Mouse (Mus musculus): Measurements from ENCODE around the gene Arpc2. TPM values are rescaled to one million over a fixed set of nuclear protein-coding genes. Genes with fewer than 3 reads are reported as not detected.

Arpc2 gene
- total RNA-seq (2014; fragmentation: Nextera tagmentation) (876 and 934 TPM in 2 replicates), total RNA-seq (2017) (647 and 716 TPM in 2 replicates), polyA plus RNA-seq (2012) (746 and 964 TPM in 2 replicates)

DNA sequence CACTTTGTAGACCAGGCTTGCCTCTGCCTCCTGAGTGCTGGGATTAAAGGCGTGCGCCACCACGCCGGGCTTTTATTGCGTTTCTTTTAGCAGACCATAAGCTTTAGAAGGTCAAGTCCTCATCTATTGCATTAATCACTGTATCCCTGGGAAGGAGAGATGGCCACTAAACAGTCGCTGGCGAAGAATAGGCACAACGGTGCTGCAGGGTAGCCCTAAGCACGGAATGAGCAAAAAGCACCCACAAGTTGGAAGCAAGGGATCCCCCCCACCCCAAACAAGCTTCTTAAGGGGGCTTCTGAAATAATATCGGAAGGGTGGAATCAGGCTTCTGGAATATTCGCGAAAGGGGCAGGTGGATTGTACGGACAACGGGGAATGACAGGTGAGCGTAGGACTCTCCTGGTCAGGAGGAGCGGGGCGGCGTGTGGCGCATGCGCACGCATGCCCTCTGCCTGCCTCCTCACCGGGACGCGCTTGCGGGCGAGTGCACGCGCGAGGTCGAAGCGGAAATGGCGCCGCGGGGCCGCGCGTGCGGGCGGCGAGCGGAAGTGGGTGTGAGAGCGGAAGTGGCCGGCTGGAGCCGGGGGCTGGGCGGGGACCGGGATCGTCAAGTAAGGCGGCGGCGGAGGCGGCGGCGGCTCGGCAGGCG, at the start of gene Arpc2:
Gene Arpc2, plus strand, starts transcription at position 147 of the 652 bp plus-strand sequence.
- no peak for TF ChIP-seq CTCF (IDR thresholded peaks at IDR 0.05; ENCODE audit: low read depth, low read length)
- no peak for TF ChIP-seq TAL1 (conservative IDR thresholded peaks at IDR 0.05; ENCODE audit: low read depth, low read length)
- TF ChIP-seq GATA1 (IDR thresholded peaks at IDR 0.05; ENCODE audit: borderline replicate concordance, low read length), result no peak
- no peak for TF ChIP-seq POLR2AphosphoS5 (IDR thresholded peaks at IDR 0.05; ENCODE audit: insufficient replicate concordance, low read depth, low read length)
- no peak for TF ChIP-seq GATA2 (IDR thresholded peaks at IDR 0.05; ENCODE audit: borderline replicate concordance, low read depth, low read length)
- H3K4me1 ChIP-seq (ENCODE audit: insufficient read depth, low read depth, low read length), result peaks cover 39% of the 10 kb centered on the region
- ATAC-seq (ENCODE audit: extremely low read depth, insufficient number of reproducible peaks, low FRiP score, poor library complexity, severe bottlenecking), result peak; percentile 55

GRCm38 (mm10) chr1:74190471-74190870, 45.4 kb upstream of the Arpc2 start:
- Histone ChIP-seq H3K4me1 (ENCODE audit: insufficient read depth, low read depth, low read length) (no peaks in the 10 kb centered on the region), H3K9me3 (replicated peaks) (no peaks in the 10 kb centered on the region), H3K36me3 (replicated peaks) (no peaks in the 10 kb centered on the region), H3K27me3 (ENCODE audit: insufficient read depth, low read length) (peaks cover 24% of the 10 kb centered on the region), H3K4me3 (ENCODE audit: low read depth, low read length) (no peak overlapping the region)
- ATAC-seq (ENCODE audit: extremely low read depth, insufficient number of reproducible peaks, low FRiP score, poor library complexity, severe bottlenecking), result no peak
- TF ChIP-seq POLR2AphosphoS5 (IDR thresholded peaks at IDR 0.05; ENCODE audit: insufficient replicate concordance, low read depth, low read length) (no peak), TAL1 (conservative IDR thresholded peaks at IDR 0.05; ENCODE audit: low read depth, low read length) (no peak; the same call in 1 of the 2 replicates), GATA2 (IDR thresholded peaks at IDR 0.05; ENCODE audit: borderline replicate concordance, low read depth, low read length) (no peak), GATA1 (IDR thresholded peaks at IDR 0.05; ENCODE audit: borderline replicate concordance, low read length) (no peak), CTCF (IDR thresholded peaks at IDR 0.05; ENCODE audit: low read depth, low read length) (no peak)
- no peak for DNase-seq (ENCODE audit: low spot score)

More for the DNA sequence above, at the start of gene Arpc2:
- peak within 1 kb of the TSS; percentile 82 for H3K4me3 ChIP-seq (ENCODE audit: low read depth, low read length)
- peaks cover 21% of the 10 kb centered on the region for H3K36me3 ChIP-seq (replicated peaks)
- no peaks in the 10 kb centered on the region for H3K9me3 ChIP-seq (replicated peaks)
- no peaks in the 10 kb centered on the region; the same call in 1 of the 2 replicates for H3K27me3 ChIP-seq (ENCODE audit: insufficient read depth, low read length)
- peak; percentile 99 for DNase-seq (ENCODE audit: low spot score)

GRCm38 (mm10) chr1:74192711-74193110, 43.2 kb upstream of the Arpc2 start:
- no peak for ATAC-seq (ENCODE audit: extremely low read depth, insufficient number of reproducible peaks, low FRiP score, poor library complexity, severe bottlenecking)
- Histone ChIP-seq H3K36me3 (replicated peaks) (no peaks in the 10 kb centered on the region), H3K4me3 (ENCODE audit: low read depth, low read length) (no peak overlapping the region), H3K9me3 (replicated peaks) (no peaks in the 10 kb centered on the region), H3K27me3 (ENCODE audit: insufficient read depth, low read length) (peaks cover 31% of the 10 kb centered on the region), H3K4me1 (ENCODE audit: insufficient read depth, low read depth, low read length) (no peaks in the 10 kb centered on the region)
- no peak for DNase-seq (ENCODE audit: low spot score)
- TF ChIP-seq POLR2AphosphoS5 (IDR thresholded peaks at IDR 0.05; ENCODE audit: insufficient replicate concordance, low read depth, low read length) (no peak), TAL1 (conservative IDR thresholded peaks at IDR 0.05; ENCODE audit: low read depth, low read length) (no peak), GATA1 (IDR thresholded peaks at IDR 0.05; ENCODE audit: borderline replicate concordance, low read length) (no peak), CTCF (IDR thresholded peaks at IDR 0.05; ENCODE audit: low read depth, low read length) (no peak), GATA2 (IDR thresholded peaks at IDR 0.05; ENCODE audit: borderline replicate concordance, low read depth, low read length) (no peak)

- H3K4me3 ChIP-seq (ENCODE audit: low read depth, low read length), result no peak within 1 kb of the TSS
- H3K9me3 ChIP-seq (replicated peaks), result no peaks in the 10 kb centered on the region
- ATAC-seq (ENCODE audit: extremely low read depth, insufficient number of reproducible peaks, low FRiP score, poor library complexity, severe bottlenecking) (no peak), DNase-seq (ENCODE audit: low spot score) (no peak)
- peaks cover 24% of the 10 kb centered on the region for H3K27me3 ChIP-seq (ENCODE audit: insufficient read depth, low read length)
- no peaks in the 10 kb centered on the region for H3K4me1 ChIP-seq (ENCODE audit: insufficient read depth, low read depth, low read length)
- no peak for TF ChIP-seq CTCF (IDR thresholded peaks at IDR 0.05; ENCODE audit: low read depth, low read length)
- no peak for TF ChIP-seq POLR2AphosphoS5 (IDR thresholded peaks at IDR 0.05; ENCODE audit: insufficient replicate concordance, low read depth, low read length)
- TF ChIP-seq TAL1 (conservative IDR thresholded peaks at IDR 0.05; ENCODE audit: low read depth, low read length), result no peak
- TF ChIP-seq GATA1 (IDR thresholded peaks at IDR 0.05; ENCODE audit: borderline replicate concordance, low read length), result no peak
- no peak for TF ChIP-seq GATA2 (IDR thresholded peaks at IDR 0.05; ENCODE audit: borderline replicate concordance, low read depth, low read length)
- H3K36me3 ChIP-seq (replicated peaks), result no peaks in the 10 kb centered on the region
These were observed 41.4 kb upstream of the Arpc2 start, which contains the start of gene Cxcr1 for GRCm38 (mm10) chr1:74194445-74194844. TSS of gene Cxcr1 (minus strand) at chr1:74194631.

GRCm38 (mm10) chr1:74195961-74196360, 39.9 kb upstream of the Arpc2 start:
- DNase-seq (ENCODE audit: low spot score) (no peak), ATAC-seq (ENCODE audit: extremely low read depth, insufficient number of reproducible peaks, low FRiP score, poor library complexity, severe bottlenecking) (no peak)
- Histone ChIP-seq H3K27me3 (ENCODE audit: insufficient read depth, low read length) (peaks cover 26% of the 10 kb centered on the region), H3K36me3 (replicated peaks) (no peaks in the 10 kb centered on the region), H3K4me1 (ENCODE audit: insufficient read depth, low read depth, low read length) (no peaks in the 10 kb centered on the region), H3K4me3 (ENCODE audit: low read depth, low read length) (no peak overlapping the region), H3K9me3 (replicated peaks) (no peaks in the 10 kb centered on the region)
- TF ChIP-seq GATA1 (IDR thresholded peaks at IDR 0.05; ENCODE audit: borderline replicate concordance, low read length) (no peak), CTCF (IDR thresholded peaks at IDR 0.05; ENCODE audit: low read depth, low read length) (peak; percentile 65; the same call in 1 of the 2 replicates)

GRCm38 (mm10) chr1:74196621-74197419, 39.1 kb upstream of the Arpc2 start:
- TF ChIP-seq POLR2AphosphoS5 (IDR thresholded peaks at IDR 0.05; ENCODE audit: insufficient replicate concordance, low read depth, low read length), result no peak
- no peak for TF ChIP-seq CTCF (IDR thresholded peaks at IDR 0.05; ENCODE audit: low read depth, low read length)
- TF ChIP-seq GATA1 (IDR thresholded peaks at IDR 0.05; ENCODE audit: borderline replicate concordance, low read length), result no peak
- TF ChIP-seq GATA2 (IDR thresholded peaks at IDR 0.05; ENCODE audit: borderline replicate concordance, low read depth, low read length), result no peak
- no peak for TF ChIP-seq TAL1 (conservative IDR thresholded peaks at IDR 0.05; ENCODE audit: low read depth, low read length)
- Histone ChIP-seq H3K36me3 (replicated peaks) (no peaks in the 10 kb centered on the region), H3K4me1 (ENCODE audit: insufficient read depth, low read depth, low read length) (no peaks in the 10 kb centered on the region), H3K4me3 (ENCODE audit: low read depth, low read length) (no peak overlapping the region), H3K9me3 (replicated peaks) (no peaks in the 10 kb centered on the region), H3K27me3 (ENCODE audit: insufficient read depth, low read length) (peaks cover 26% of the 10 kb centered on the region)
- DNase-seq (ENCODE audit: low spot score), result no peak
- no peak for ATAC-seq (ENCODE audit: extremely low read depth, insufficient number of reproducible peaks, low FRiP score, poor library complexity, severe bottlenecking)
